Mouse (Mus musculus): ENCODE measurements at regions not wholly inside any gene's neighbourhood (a gene's known extent, or its start where the extent isn't known, plus 50 kb on each side); places are given as distances from the start of the nearest gene placed in this dataset.

GRCm38 (mm10) chr9:113287397-113287796 is 420.7 kb downstream of the Pdcd6ip start:
- H3K9me3 ChIP-seq (ENCODE audit: low read length) = no peaks in the 10 kb centered on the region
- no peak overlapping the region for H3K27ac ChIP-seq (ENCODE audit: low read depth)
- H3K36me3 ChIP-seq (replicated peaks; ENCODE audit: insufficient read depth, low read length) = no peaks in the 10 kb centered on the region
- WGBS (ENCODE audit: insufficient replicate concordance) = 41% methylated on average over 4 of the region's 4 CpGs
- H3K4me2 ChIP-seq (ENCODE audit: low read depth, low read length) = no peak overlapping the region
- H3K4me1 ChIP-seq (ENCODE audit: insufficient read depth) = no peaks in the 10 kb centered on the region
- H3K27me3 ChIP-seq (ENCODE audit: insufficient read depth, low read length) = no peaks in the 10 kb centered on the region
- ATAC-seq = no peak
- no peak overlapping the region for H3K9ac ChIP-seq (replicated peaks)
- DNase-seq = no peak
- TF ChIP-seq CTCF (IDR thresholded peaks at IDR 0.05; ENCODE audit: low read depth) (no peak), EP300 (IDR thresholded peaks at IDR 0.05; ENCODE audit: low read depth) (no peak)
- no peak overlapping the region for H3K4me3 ChIP-seq (ENCODE audit: low read depth, low read length)

- H3K27ac ChIP-seq (ENCODE audit: low read depth) = no peak overlapping the region
- 30% methylated on average over 1 of the region's 1 CpGs for WGBS (ENCODE audit: insufficient replicate concordance)
These were observed 424.8 kb downstream of the Pdcd6ip start for GRCm38 (mm10) chr9:113283244-113283643.

GRCm38 (mm10) chr9:113270595-113270994 is 437.5 kb downstream of the Pdcd6ip start:
- TF ChIP-seq EP300 (IDR thresholded peaks at IDR 0.05; ENCODE audit: low read depth) (no peak), CTCF (IDR thresholded peaks at IDR 0.05; ENCODE audit: low read depth) (no peak)
- ATAC-seq (no peak), DNase-seq (no peak)
- H3K4me3 ChIP-seq (ENCODE audit: low read depth, low read length) = no peak overlapping the region
- H3K4me1 ChIP-seq (ENCODE audit: insufficient read depth) = no peaks in the 10 kb centered on the region
- 68% methylated on average over 4 of the region's 4 CpGs for WGBS (ENCODE audit: insufficient replicate concordance)
- no peak overlapping the region for H3K27ac ChIP-seq (ENCODE audit: low read depth)
- H3K27me3 ChIP-seq (ENCODE audit: insufficient read depth, low read length) = no peaks in the 10 kb centered on the region
- H3K4me2 ChIP-seq (ENCODE audit: low read depth, low read length) = no peak overlapping the region
- H3K9me3 ChIP-seq (ENCODE audit: low read length) = 0 out of 2 replicates have a peak, but pooled peaks cover 2% of the 10 kb centered on the region
- no peak overlapping the region for H3K9ac ChIP-seq (replicated peaks)
- H3K36me3 ChIP-seq (replicated peaks; ENCODE audit: insufficient read depth, low read length) = no peaks in the 10 kb centered on the region

More at GRCm38 (mm10) chr9:113283244-113283643, 424.8 kb downstream of the Pdcd6ip start:
- Histone ChIP-seq H3K9ac (replicated peaks) (no peak overlapping the region), H3K36me3 (replicated peaks; ENCODE audit: insufficient read depth, low read length) (no peaks in the 10 kb centered on the region), H3K9me3 (ENCODE audit: low read length) (no peaks in the 10 kb centered on the region), H3K4me1 (ENCODE audit: insufficient read depth) (no peaks in the 10 kb centered on the region), H3K4me2 (ENCODE audit: low read depth, low read length) (no peak overlapping the region), H3K27me3 (ENCODE audit: insufficient read depth, low read length) (no peaks in the 10 kb centered on the region), H3K4me3 (ENCODE audit: low read depth, low read length) (no peak overlapping the region)
- TF ChIP-seq CTCF (IDR thresholded peaks at IDR 0.05; ENCODE audit: low read depth) (no peak), EP300 (IDR thresholded peaks at IDR 0.05; ENCODE audit: low read depth) (no peak)
- ATAC-seq = no peak
- no peak for DNase-seq

GRCm38 (mm10) chr9:113267696-113268095 is 440.4 kb downstream of the Pdcd6ip start:
- H3K27me3 ChIP-seq (ENCODE audit: insufficient read depth, low read length) = no peaks in the 10 kb centered on the region
- no peaks in the 10 kb centered on the region for H3K4me1 ChIP-seq (ENCODE audit: insufficient read depth)
- no peaks in the 10 kb centered on the region for H3K36me3 ChIP-seq (replicated peaks; ENCODE audit: insufficient read depth, low read length)
- H3K9me3 ChIP-seq (ENCODE audit: low read length) = 0 out of 2 replicates have a peak, but pooled peaks cover 2% of the 10 kb centered on the region
- no peak overlapping the region for H3K4me3 ChIP-seq (ENCODE audit: low read depth, low read length)
- WGBS (ENCODE audit: insufficient replicate concordance) = 78% methylated on average over 7 of the region's 8 CpGs
- H3K9ac ChIP-seq (replicated peaks) = no peak overlapping the region
- H3K4me2 ChIP-seq (ENCODE audit: low read depth, low read length) = no peak overlapping the region
- TF ChIP-seq CTCF (IDR thresholded peaks at IDR 0.05; ENCODE audit: low read depth) (no peak), EP300 (IDR thresholded peaks at IDR 0.05; ENCODE audit: low read depth) (no peak)
- DNase-seq (no peak), ATAC-seq (no peak)
- no peak overlapping the region for H3K27ac ChIP-seq (ENCODE audit: low read depth)

GRCm38 (mm10) chr9:113263636-113264035 is 444.4 kb downstream of the Pdcd6ip start:
- Histone ChIP-seq H3K36me3 (replicated peaks; ENCODE audit: insufficient read depth, low read length) (no peaks in the 10 kb centered on the region), H3K9ac (replicated peaks) (no peak overlapping the region), H3K4me1 (ENCODE audit: insufficient read depth) (no peaks in the 10 kb centered on the region), H3K9me3 (ENCODE audit: low read length) (peaks cover 4% of the 10 kb centered on the region; the same call in 1 of the 2 replicates), H3K27me3 (ENCODE audit: insufficient read depth, low read length) (no peaks in the 10 kb centered on the region), H3K27ac (ENCODE audit: low read depth) (no peak overlapping the region), H3K4me3 (ENCODE audit: low read depth, low read length) (no peak overlapping the region), H3K4me2 (ENCODE audit: low read depth, low read length) (no peak overlapping the region)
- TF ChIP-seq CTCF (IDR thresholded peaks at IDR 0.05; ENCODE audit: low read depth) = no peak
- WGBS (ENCODE audit: insufficient replicate concordance) = 67% methylated on average over 6 of the region's 6 CpGs
- no peak for DNase-seq
- no peak for ATAC-seq

GRCm38 (mm10) chr9:113260296-113260695 is 447.8 kb downstream of the Pdcd6ip start:
- H3K27ac ChIP-seq (ENCODE audit: low read depth) = no peak overlapping the region
- WGBS (ENCODE audit: insufficient replicate concordance) = 74% methylated on average over 2 of the region's 2 CpGs
- no peak for ATAC-seq
- no peak for TF ChIP-seq CTCF (IDR thresholded peaks at IDR 0.05; ENCODE audit: low read depth)
- no peak for TF ChIP-seq EP300 (IDR thresholded peaks at IDR 0.05; ENCODE audit: low read depth)
- DNase-seq = no peak
- no peaks in the 10 kb centered on the region for H3K27me3 ChIP-seq (ENCODE audit: insufficient read depth, low read length)
- H3K4me1 ChIP-seq (ENCODE audit: insufficient read depth) = no peaks in the 10 kb centered on the region
- H3K36me3 ChIP-seq (replicated peaks; ENCODE audit: insufficient read depth, low read length) = no peaks in the 10 kb centered on the region
- H3K4me3 ChIP-seq (ENCODE audit: low read depth, low read length) = no peak overlapping the region
- H3K9ac ChIP-seq (replicated peaks) = no peak overlapping the region
- H3K9me3 ChIP-seq (ENCODE audit: low read length) = peaks cover 4% of the 10 kb centered on the region; the same call in 1 of the 2 replicates
- H3K4me2 ChIP-seq (ENCODE audit: low read depth, low read length) = no peak overlapping the region

- Histone ChIP-seq H3K9ac (replicated peaks) (no peak overlapping the region), H3K4me3 (ENCODE audit: low read depth, low read length) (no peak overlapping the region), H3K36me3 (replicated peaks; ENCODE audit: insufficient read depth, low read length) (no peaks in the 10 kb centered on the region), H3K27ac (ENCODE audit: low read depth) (no peak overlapping the region), H3K27me3 (ENCODE audit: insufficient read depth, low read length) (no peaks in the 10 kb centered on the region), H3K9me3 (ENCODE audit: low read length) (peaks cover 4% of the 10 kb centered on the region; the same call in 1 of the 2 replicates), H3K4me2 (ENCODE audit: low read depth, low read length) (no peak overlapping the region), H3K4me1 (ENCODE audit: insufficient read depth) (no peaks in the 10 kb centered on the region)
- DNase-seq (no peak), ATAC-seq (no peak)
- 56% methylated on average over 2 of the region's 2 CpGs for WGBS (ENCODE audit: insufficient replicate concordance)
- TF ChIP-seq EP300 (IDR thresholded peaks at IDR 0.05; ENCODE audit: low read depth) = no peak
- no peak for TF ChIP-seq CTCF (IDR thresholded peaks at IDR 0.05; ENCODE audit: low read depth)
These were observed 449.5 kb downstream of the Pdcd6ip start for GRCm38 (mm10) chr9:113258556-113258955.

All from liver, postnatal 0 days (tissue).